Mouse (Mus musculus): ENCODE measurements around the gene Trnp1.

- no peak for TF ChIP-seq GATA1 (IDR thresholded peaks at IDR 0.05; ENCODE audit: low read length)
- TF ChIP-seq TAL1 (IDR thresholded peaks at IDR 0.05; ENCODE audit: low read length) = no peak
Measured at GRCm38 (mm10) chr4:133473833-133474232, 24.5 kb downstream of the Trnp1 start.
